Mouse (Mus musculus) heart, embryonic 13.5 days (tissue): ENCODE data around the gene Galnt6. TPM values are rescaled to one million over a fixed set of nuclear protein-coding genes. Genes with fewer than 3 reads are reported as not detected.

Experiments
- ATAC-seq: fragments of 200-750 bp; cut with Nextera tagmentation; 2 replicates; pipeline ENCODE4 v1.8.0; 2017; ENCODE audit warnings: moderate TSS enrichment; ENCODE audit not compliant: insufficient number of reproducible peaks, low FRiP score, low TSS enrichment; ENCODE audit errors: extremely low read depth
- H3K27ac ChIP-seq: fragments of 300-500 bp; sonication (generic); replicated peaks from 2 replicates; pipeline ENCODE4 v1.5.1; 2015; ENCODE audit warnings: moderate library complexity, mild to moderate bottlenecking, inconsistent platforms
- H3K27me3 ChIP-seq: fragments of 300-500 bp; sonication (generic); replicated peaks from 2 replicates; pipeline ENCODE4 v1.6.1; 2015; ENCODE audit warnings: mild to moderate bottlenecking, inconsistent platforms
- H3K36me3 ChIP-seq: fragments of 300-500 bp; sonication (generic); 2 replicates; pipeline ENCODE4 v1.6.1; 2015; ENCODE audit warnings: mild to moderate bottlenecking, inconsistent platforms
- H3K4me1 ChIP-seq: fragments of 300-500 bp; sonication (generic); 2 replicates; pipeline ENCODE4 v1.6.1; 2015; ENCODE audit warnings: inconsistent platforms
- H3K4me2 ChIP-seq: fragments of 300-500 bp; sonication (generic); 2 replicates; pipeline ENCODE4 v1.6.1; 2015; ENCODE audit warnings: inconsistent platforms, mild to moderate bottlenecking, moderate library complexity
- H3K4me3 ChIP-seq: fragments of 300-500 bp; sonication (generic); 2 replicates; pipeline ENCODE4 v1.5.1; 2015; ENCODE audit warnings: moderate library complexity, mild to moderate bottlenecking, inconsistent platforms
- H3K9ac ChIP-seq: fragments of 300-500 bp; sonication (generic); 2 replicates; pipeline ENCODE4 v1.6.1; 2015; ENCODE audit warnings: inconsistent platforms, mild to moderate bottlenecking, moderate library complexity
- H3K9me3 ChIP-seq: fragments of 300-500 bp; sonication (generic); 2 replicates; pipeline ENCODE4 v1.6.1; 2016; ENCODE audit warnings: inconsistent platforms
- whole genome bisulfite sequencing: fragments of 180-500 bp; shearing (Covaris S2); methylation state at CpG from one replicate; pipeline ENCODE4 v1.1.7; 2015; ENCODE audit warnings: mixed read lengths; 5-methylcytosine and 5-hydroxymethylcytosine counted together
- polyA plus RNA-seq: library from polyadenylated mRNA; unstranded; fragments of >200 nt; fragmentation: Nextera tagmentation; extraction: Ambion mirVana; gene quantifications from 2 replicates; pipeline ENCODE4 v1.2.1, GENCODE M21; 2015

Gene Galnt6
- polyA plus RNA-seq, 1 experiment from 2014 or later: 0.13 TPM

- ATAC-seq: no peak
- H3K4me2 ChIP-seq: no peak overlapping the region
- H3K9ac ChIP-seq: no peak overlapping the region
- WGBS: 57% methylated on average over 5 of the region's 5 CpGs
- H3K4me1 ChIP-seq: peaks cover 12% of the 10 kb centered on the region
- H3K27me3 ChIP-seq: peaks cover 49% of the 10 kb centered on the region
- no peak overlapping the region for H3K4me3 ChIP-seq
- H3K9me3 ChIP-seq: no peaks in the 10 kb centered on the region
- H3K27ac ChIP-seq: no peak overlapping the region
- H3K36me3 ChIP-seq: no peaks in the 10 kb centered on the region
Observed at GRCm38 (mm10) chr15:100753045-100753444, 23.9 kb upstream of the Galnt6 start.

- H3K9ac ChIP-seq: no peak overlapping the region
- 60% methylated on average over 2 of the region's 2 CpGs for WGBS
- no peak for ATAC-seq
Observed at GRCm38 (mm10) chr15:100752439-100752838, 23.3 kb upstream of the Galnt6 start.

GRCm38 (mm10) chr15:100749751-100750538 is 20.8 kb upstream of the Galnt6 start:
- H3K9ac ChIP-seq: no peak overlapping the region
- H3K9me3 ChIP-seq: no peaks in the 10 kb centered on the region
- H3K4me2 ChIP-seq: no peak overlapping the region
- no peak overlapping the region for H3K27ac ChIP-seq
- no peak for ATAC-seq
- H3K4me3 ChIP-seq: no peak overlapping the region
- H3K27me3 ChIP-seq: peaks cover 33% of the 10 kb centered on the region
- no peaks in the 10 kb centered on the region for H3K36me3 ChIP-seq
- peaks cover 17% of the 10 kb centered on the region for H3K4me1 ChIP-seq
- 69% methylated on average over 10 of the region's 10 CpGs for WGBS

More at GRCm38 (mm10) chr15:100752439-100752838, 23.3 kb upstream of the Galnt6 start:
- no peaks in the 10 kb centered on the region for H3K9me3 ChIP-seq
- H3K4me3 ChIP-seq: no peak overlapping the region
- peaks cover 14% of the 10 kb centered on the region for H3K4me1 ChIP-seq
- H3K27ac ChIP-seq: no peak overlapping the region
- no peak overlapping the region for H3K4me2 ChIP-seq
- H3K27me3 ChIP-seq: peaks cover 46% of the 10 kb centered on the region
- H3K36me3 ChIP-seq: no peaks in the 10 kb centered on the region

- Histone ChIP-seq H3K4me2 (no peak overlapping the region), H3K4me3 (no peak overlapping the region), H3K27ac (no peak overlapping the region), H3K36me3 (no peaks in the 10 kb centered on the region), H3K9me3 (no peaks in the 10 kb centered on the region), H3K4me1 (peaks cover 11% of the 10 kb centered on the region), H3K9ac (no peak overlapping the region), H3K27me3 (peaks cover 22% of the 10 kb centered on the region)
- ATAC-seq: no peak
- 73% methylated on average over 3 of the region's 3 CpGs for WGBS
Observed at GRCm38 (mm10) chr15:100748584-100748983, 19.4 kb upstream of the Galnt6 start.

GRCm38 (mm10) chr15:100747121-100747963 is 18.2 kb upstream of the Galnt6 start:
- peak overlapping the region; percentile 17 for H3K9ac ChIP-seq
- H3K27ac ChIP-seq: no peak overlapping the region
- peaks cover 12% of the 10 kb centered on the region; the same call in 1 of the 2 replicates for H3K27me3 ChIP-seq
- 2% methylated on average over 24 of the region's 27 CpGs for WGBS
- H3K4me2 ChIP-seq: peak overlapping the region; percentile 72
- ATAC-seq: peak; percentile 87
- peaks cover 11% of the 10 kb centered on the region for H3K4me1 ChIP-seq
- no peaks in the 10 kb centered on the region for H3K36me3 ChIP-seq
- peak overlapping the region; percentile 44 for H3K4me3 ChIP-seq
- no peaks in the 10 kb centered on the region for H3K9me3 ChIP-seq

- WGBS: 22% methylated on average over 6 of the region's 6 CpGs
- H3K36me3 ChIP-seq: no peaks in the 10 kb centered on the region
- no peak for ATAC-seq
- no peak overlapping the region; the same call in 1 of the 2 replicates for H3K27ac ChIP-seq
- H3K9me3 ChIP-seq: no peaks in the 10 kb centered on the region
- peaks cover 11% of the 10 kb centered on the region for H3K4me1 ChIP-seq
- peak overlapping the region; percentile 72 for H3K4me2 ChIP-seq
- H3K9ac ChIP-seq: no peak overlapping the region
- peak overlapping the region; percentile 44 for H3K4me3 ChIP-seq
- H3K27me3 ChIP-seq: peaks cover 12% of the 10 kb centered on the region; the same call in 1 of the 2 replicates
Observed at GRCm38 (mm10) chr15:100746478-100747120, 17.4 kb upstream of the Galnt6 start.

- no peak overlapping the region for H3K27ac ChIP-seq
- 83% methylated on average over 6 of the region's 6 CpGs for WGBS
Observed at GRCm38 (mm10) chr15:100743238-100743637, 14.1 kb upstream of the Galnt6 start.

GRCm38 (mm10) chr15:100739442-100739841 is 10.3 kb upstream of the Galnt6 start:
- H3K4me1 ChIP-seq: 0 out of 2 replicates have a peak, but pooled peaks cover 3% of the 10 kb centered on the region
- no peaks in the 10 kb centered on the region for H3K9me3 ChIP-seq
- peaks cover 10% of the 10 kb centered on the region; the same call in 1 of the 2 replicates for H3K27me3 ChIP-seq
- no peaks in the 10 kb centered on the region for H3K36me3 ChIP-seq
- WGBS: 78% methylated on average over 6 of the region's 6 CpGs
- no peak overlapping the region for H3K9ac ChIP-seq
- ATAC-seq: no peak
- no peak overlapping the region for H3K4me3 ChIP-seq
- H3K27ac ChIP-seq: no peak overlapping the region
- no peak overlapping the region for H3K4me2 ChIP-seq

More at GRCm38 (mm10) chr15:100743238-100743637, 14.1 kb upstream of the Galnt6 start:
- H3K27me3 ChIP-seq: peaks cover 7% of the 10 kb centered on the region; the same call in 1 of the 2 replicates
- H3K36me3 ChIP-seq: no peaks in the 10 kb centered on the region
- no peak overlapping the region for H3K4me2 ChIP-seq
- H3K9me3 ChIP-seq: no peaks in the 10 kb centered on the region
- no peak overlapping the region for H3K4me3 ChIP-seq
- ATAC-seq: no peak
- H3K9ac ChIP-seq: no peak overlapping the region
- peaks cover 11% of the 10 kb centered on the region for H3K4me1 ChIP-seq

- no peak for ATAC-seq
Observed at GRCm38 (mm10) chr15:100738351-100738781, 9.2 kb upstream of the Galnt6 start.

GRCm38 (mm10) chr15:100737667-100738066 is 8.5 kb upstream of the Galnt6 start:
- no peak for ATAC-seq
- Histone ChIP-seq H3K9ac (no peak overlapping the region), H3K4me2 (no peak overlapping the region), H3K27me3 (peaks cover 10% of the 10 kb centered on the region; the same call in 1 of the 2 replicates), H3K36me3 (no peaks in the 10 kb centered on the region), H3K9me3 (no peaks in the 10 kb centered on the region), H3K4me3 (no peak overlapping the region), H3K4me1 (peaks cover 8% of the 10 kb centered on the region), H3K27ac (no peak overlapping the region)
- WGBS: 70% methylated on average over 3 of the region's 3 CpGs

More at GRCm38 (mm10) chr15:100738351-100738781, 9.2 kb upstream of the Galnt6 start:
- no peaks in the 10 kb centered on the region for H3K36me3 ChIP-seq
- 60% methylated on average over 7 of the region's 7 CpGs for WGBS
- H3K4me3 ChIP-seq: no peak overlapping the region
- 0 out of 2 replicates have a peak, but pooled peaks cover 3% of the 10 kb centered on the region for H3K4me1 ChIP-seq
- H3K9ac ChIP-seq: no peak overlapping the region
- peaks cover 10% of the 10 kb centered on the region; the same call in 1 of the 2 replicates for H3K27me3 ChIP-seq
- H3K9me3 ChIP-seq: no peaks in the 10 kb centered on the region
- no peak overlapping the region for H3K4me2 ChIP-seq
- H3K27ac ChIP-seq: no peak overlapping the region

- Histone ChIP-seq H3K27me3 (peaks cover 23% of the 10 kb centered on the region), H3K36me3 (no peaks in the 10 kb centered on the region), H3K4me1 (peaks cover 9% of the 10 kb centered on the region), H3K27ac (no peak overlapping the region), H3K4me3 (no peak overlapping the region), H3K9ac (no peak overlapping the region), H3K4me2 (no peak overlapping the region), H3K9me3 (no peaks in the 10 kb centered on the region)
- no peak for ATAC-seq
- WGBS: 56% methylated on average over 9 of the region's 9 CpGs
Observed at GRCm38 (mm10) chr15:100735953-100736300, 6.8 kb upstream of the Galnt6 start.
